ENCODE assay signal across 8 mouse cellular contexts in the genomic region with DNA sequence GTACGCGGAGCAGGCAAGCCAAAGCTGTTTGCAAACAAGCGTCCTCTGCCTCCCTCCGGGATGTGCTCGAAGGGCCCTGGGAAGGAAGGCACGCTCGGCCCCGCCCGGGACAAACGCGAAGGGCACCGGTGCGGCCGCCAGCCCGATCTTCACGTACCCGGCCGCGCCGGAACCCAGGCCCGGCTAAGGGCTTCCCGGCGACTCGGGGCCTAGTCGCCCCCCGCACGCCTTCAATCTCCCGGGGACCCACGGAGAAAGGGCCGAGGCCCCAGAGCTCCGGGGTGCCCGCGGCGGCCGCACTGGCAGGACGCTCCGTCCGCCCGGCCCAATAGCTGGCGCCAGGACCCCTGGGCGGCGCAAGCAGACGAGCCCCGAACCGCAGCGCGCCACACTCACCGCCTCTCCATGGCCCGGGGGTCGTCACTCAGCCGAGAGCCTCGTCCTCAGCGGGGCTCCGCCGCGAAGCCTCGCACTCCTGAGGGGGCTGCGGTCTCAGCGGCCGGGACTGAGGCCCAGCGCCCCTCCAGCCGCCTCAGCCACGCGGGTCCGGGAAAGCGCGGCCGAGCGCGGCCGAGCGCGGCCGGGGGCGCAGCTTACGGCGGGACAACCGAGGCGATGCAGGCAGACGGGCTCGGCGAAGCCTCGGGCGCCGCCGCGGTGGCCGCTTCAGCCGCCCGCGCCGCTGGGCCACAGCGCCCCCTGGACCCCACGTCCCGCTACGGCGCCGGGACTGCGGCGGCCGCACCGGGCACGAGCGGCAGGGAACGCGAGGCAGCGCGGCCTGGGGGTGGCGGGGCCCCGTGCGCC. TPM values are rescaled to one million over a fixed set of nuclear protein-coding genes. Genes with fewer than 3 reads are reported as not detected.
DNase-seq lines count a peak whose midpoint lies in the region; ATAC-seq and TF ChIP-seq lines count a peak whose summit lies in the region.

A gene (minus strand): TSS at position 742 of the 807 bp plus-strand sequence.

- under 1% methylated on average over 88 of the region's 111 CpGs for WGBS in forebrain, embryonic 11.5 days
- WGBS in heart, embryonic 15.5 days, result under 1% methylated on average over 108 of the region's 111 CpGs
- WGBS in liver, embryonic 15.5 days (ENCODE audit: insufficient replicate concordance), result under 1% methylated on average over 111 of the region's 111 CpGs
- WGBS in neural tube, embryonic 11.5 days, result under 1% methylated on average over 94 of the region's 111 CpGs
- WGBS in stomach, embryonic 15.5 days, result under 1% methylated on average over 109 of the region's 111 CpGs

- TF ChIP-seq CTCF in brain, embryonic 14.5 days (IDR thresholded peaks at IDR 0.05; ENCODE audit: borderline replicate concordance, extremely low read depth, insufficient read depth, insufficient read length), result peak; percentile 62; the same call in 1 of the 2 replicates

- peak; percentile 93 for ATAC-seq in forebrain, embryonic 11.5 days (replicated peaks; ENCODE audit: low FRiP score)
- peak; percentile 90 for ATAC-seq in heart, embryonic 15.5 days (replicated peaks; ENCODE audit: insufficient number of reproducible peaks, insufficient read depth, low FRiP score, low read depth)
- peak; percentile 74 for ATAC-seq in liver, embryonic 15.5 days (ENCODE audit: insufficient read depth)
- ATAC-seq in neural tube, embryonic 11.5 days (ENCODE audit: insufficient read depth, low FRiP score, low TSS enrichment), result peak; percentile 90
- ATAC-seq in stomach, embryonic 15.5 days (ENCODE audit: insufficient read depth, low FRiP score, low read depth), result peak; percentile 89

- peak; percentile 76 for DNase-seq in CD4-positive, CD25-positive, alpha-beta regulatory T cell, adult 2 months (ENCODE audit: low read depth, low spot score)
- DNase-seq in brain, embryonic 14.5 days (ENCODE audit: low read depth), result peak; percentile 88
- DNase-seq in forebrain, embryonic 11.5 days (ENCODE audit: low spot score), result peak; percentile 90
- peak; percentile 90 for DNase-seq in kidney, postnatal 14 days
- DNase-seq in neural tube, embryonic 11.5 days (ENCODE audit: low spot score), result peak; percentile 90

- peaks cover 5% of the 10 kb centered on the region; the same call in 1 of the 2 replicates for H3K4me1 ChIP-seq in forebrain, embryonic 11.5 days (replicated peaks; ENCODE audit: control insufficient read depth, insufficient read depth, low read length)
- peaks cover 4% of the 10 kb centered on the region; the same call in 1 of the 2 replicates for H3K4me1 ChIP-seq in heart, embryonic 15.5 days (replicated peaks)
- peaks cover 13% of the 10 kb centered on the region; the same call in 1 of the 2 replicates for H3K4me1 ChIP-seq in liver, embryonic 15.5 days (replicated peaks)
- H3K4me1 ChIP-seq in neural tube, embryonic 11.5 days (ENCODE audit: control insufficient read depth, insufficient read depth, low read length), result no peaks in the 10 kb centered on the region
- no peaks in the 10 kb centered on the region for H3K4me1 ChIP-seq in stomach, embryonic 15.5 days

- H3K4me3 ChIP-seq in forebrain, embryonic 11.5 days (ENCODE audit: low read depth, low read length), result peak within 1 kb of the TSS; percentile 91
- peak within 1 kb of the TSS; percentile 96 for H3K4me3 ChIP-seq in heart, embryonic 15.5 days
- peak within 1 kb of the TSS; percentile 63 for H3K4me3 ChIP-seq in liver, embryonic 15.5 days (replicated peaks)
- H3K4me3 ChIP-seq in neural tube, embryonic 11.5 days (ENCODE audit: low read depth, low read length), result peak within 1 kb of the TSS; percentile 52
- peak within 1 kb of the TSS; percentile 95 for H3K4me3 ChIP-seq in stomach, embryonic 15.5 days (replicated peaks)

- peak within 1 kb of the TSS; percentile 95 for H3K27ac ChIP-seq in forebrain, embryonic 11.5 days (ENCODE audit: low read depth, low read length)
- peak within 1 kb of the TSS; percentile 95 for H3K27ac ChIP-seq in heart, embryonic 15.5 days
- peak within 1 kb of the TSS; percentile 68 for H3K27ac ChIP-seq in liver, embryonic 15.5 days (replicated peaks)
- H3K27ac ChIP-seq in neural tube, embryonic 11.5 days (ENCODE audit: low read depth, low read length), result peak within 1 kb of the TSS; percentile 97
- peak within 1 kb of the TSS; percentile 95 for H3K27ac ChIP-seq in stomach, embryonic 15.5 days

- peak within 1 kb of the TSS; percentile 99 for H3K9ac ChIP-seq in forebrain, embryonic 11.5 days (ENCODE audit: low read length)
- H3K9ac ChIP-seq in heart, embryonic 15.5 days, result peak within 1 kb of the TSS; percentile 96
- peak within 1 kb of the TSS; percentile 63 for H3K9ac ChIP-seq in liver, embryonic 15.5 days
- peak within 1 kb of the TSS; percentile 98 for H3K9ac ChIP-seq in neural tube, embryonic 11.5 days (ENCODE audit: low read length)
- peak within 1 kb of the TSS; percentile 96 for H3K9ac ChIP-seq in stomach, embryonic 15.5 days

- H3K4me2 ChIP-seq in forebrain, embryonic 11.5 days (ENCODE audit: low read depth, low read length, severe bottlenecking), result peak within 1 kb of the TSS; percentile 69
- H3K4me2 ChIP-seq in heart, embryonic 15.5 days, result peak within 1 kb of the TSS; percentile 79
- H3K4me2 ChIP-seq in liver, embryonic 15.5 days, result peak within 1 kb of the TSS; percentile 83
- H3K4me2 ChIP-seq in neural tube, embryonic 11.5 days (ENCODE audit: low read depth), result peak within 1 kb of the TSS; percentile 66
- peak within 1 kb of the TSS; percentile 80 for H3K4me2 ChIP-seq in stomach, embryonic 15.5 days

- H3K9me3 ChIP-seq in forebrain, embryonic 11.5 days (ENCODE audit: control insufficient read depth, low read length), result no peaks in the 10 kb centered on the region
- H3K9me3 ChIP-seq in heart, embryonic 15.5 days (replicated peaks), result no peaks in the 10 kb centered on the region
- H3K9me3 ChIP-seq in liver, embryonic 15.5 days (replicated peaks), result no peaks in the 10 kb centered on the region
- H3K9me3 ChIP-seq in neural tube, embryonic 11.5 days (ENCODE audit: control insufficient read depth, low read length), result no peaks in the 10 kb centered on the region
- H3K9me3 ChIP-seq in stomach, embryonic 15.5 days, result no peaks in the 10 kb centered on the region

- no peaks in the 10 kb centered on the region for H3K36me3 ChIP-seq in forebrain, embryonic 11.5 days (ENCODE audit: control insufficient read depth, insufficient read depth, low read length)
- no peaks in the 10 kb centered on the region for H3K36me3 ChIP-seq in heart, embryonic 15.5 days
- no peaks in the 10 kb centered on the region for H3K36me3 ChIP-seq in liver, embryonic 15.5 days (replicated peaks)
- H3K36me3 ChIP-seq in neural tube, embryonic 11.5 days (ENCODE audit: control insufficient read depth, insufficient read depth, low read length), result no peaks in the 10 kb centered on the region
- no peaks in the 10 kb centered on the region for H3K36me3 ChIP-seq in stomach, embryonic 15.5 days

- no peaks in the 10 kb centered on the region for H3K27me3 ChIP-seq in forebrain, embryonic 11.5 days (ENCODE audit: control insufficient read depth, insufficient read depth, low read length)
- H3K27me3 ChIP-seq in heart, embryonic 15.5 days, result no peaks in the 10 kb centered on the region
- peaks cover 60% of the 10 kb centered on the region for H3K27me3 ChIP-seq in liver, embryonic 15.5 days
- H3K27me3 ChIP-seq in neural tube, embryonic 11.5 days (ENCODE audit: control insufficient read depth, insufficient read depth, low read length), result no peaks in the 10 kb centered on the region
- H3K27me3 ChIP-seq in stomach, embryonic 15.5 days (replicated peaks), result no peaks in the 10 kb centered on the region

- peak; percentile 61 for TF ChIP-seq POLR2A in brain, embryonic 14.5 days (IDR thresholded peaks at IDR 0.05; ENCODE audit: borderline replicate concordance, extremely low read depth, insufficient read depth, insufficient read length, poor library complexity, severe bottlenecking)

RNA-seq across cellular contexts. Expression of the gene that starts here (rescaled TPM):
- polyA plus RNA-seq in brain, embryonic 14.5 days (2012; rRNA removed), result 7.3 and 15.2 TPM in 2 replicates
- 4.0 and 4.8 TPM in 2 replicates for polyA plus RNA-seq in forebrain, embryonic 11.5 days (2014; fragmentation: Nextera tagmentation; extraction: Ambion mirVana)
- 2.8 and 3.0 TPM in 2 replicates for polyA plus RNA-seq in heart, embryonic 15.5 days (2015; fragmentation: Nextera tagmentation; extraction: Ambion mirVana)
- 0.45 and 0.56 TPM in 2 replicates for polyA plus RNA-seq in liver, embryonic 15.5 days (2015; fragmentation: Nextera tagmentation; extraction: Ambion mirVana)
- 3.6 and 3.8 TPM in 2 replicates for polyA plus RNA-seq in neural tube, embryonic 11.5 days (2014; fragmentation: Nextera tagmentation; extraction: Ambion mirVana)
- 4.2 and 4.6 TPM in 2 replicates for polyA plus RNA-seq in stomach, embryonic 15.5 days (2015; fragmentation: Nextera tagmentation; extraction: Ambion mirVana)

Comparison
In these comparisons a context has a peak if more than half of its experiments do, and no peak if none do; other contexts are left out.
1. Peak in every context shown above with its lines: DNase-seq, ATAC-seq, H3K4me3 ChIP-seq and H3K27ac ChIP-seq.
2. Peak in ATAC-seq, H3K4me3 ChIP-seq, H3K27ac ChIP-seq, H3K9ac ChIP-seq and H3K4me2 ChIP-seq in liver, embryonic 15.5 days; RNA of the gene not detected or under 1 TPM.